ENCODE assay signal across 26 mouse cellular contexts in the genomic region with DNA sequence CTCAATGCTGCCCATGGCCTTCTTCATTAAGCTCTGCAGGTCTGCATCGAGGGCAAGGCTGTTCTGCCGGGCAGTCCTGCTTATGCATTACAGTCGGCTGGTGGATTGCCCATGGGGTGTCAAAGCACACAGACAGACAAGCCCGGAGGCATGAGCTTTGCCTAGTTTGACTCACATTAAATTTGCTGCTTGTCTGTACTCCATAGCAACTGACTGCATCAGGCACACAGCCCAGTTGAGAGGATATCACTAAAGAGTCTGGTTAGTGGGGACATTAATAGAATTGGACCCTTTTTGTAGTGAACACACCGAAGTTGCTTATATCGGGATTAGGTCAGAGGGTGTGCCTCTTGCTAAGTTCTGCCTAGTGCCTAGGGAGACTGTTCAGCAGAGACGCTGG. TPM values are rescaled to one million over a fixed set of nuclear protein-coding genes. Genes with fewer than 3 reads are reported as not detected.
DNase-seq lines count a peak whose midpoint lies in the region; ATAC-seq and TF ChIP-seq lines count a peak whose summit lies in the region.
"Had no signal": no experiment of that assay in that cellular context is flagged by ENCODE, and none has a peak within 500 bp of the region (broad histone marks: within the 10 kb centered on the region; RNA-seq: fewer than 3 reads in every experiment).

No protein-coding gene starts in this region.

- peak; percentile 40 for DNase-seq in hindbrain, postnatal 0 days (ENCODE audit: low spot score)
- DNase-seq in hindbrain, embryonic 14.5 days (ENCODE audit: low spot score), result no peak
- DNase-seq in midbrain, embryonic 14.5 days, result peak; percentile 42
- no peak for DNase-seq in midbrain, embryonic 11.5 days (ENCODE audit: low spot score, missing footprints)
- DNase-seq in brain, adult 2 months (ENCODE audit: low read depth, low spot score), result peak; percentile 45
- peak; percentile 34 for DNase-seq in brain, embryonic 14.5 days (ENCODE audit: low read depth)
- DNase-seq: adrenal gland, adult 2 months; adrenal gland, postnatal 14 days; cerebellum, adult 8-10 months; cerebellum, postnatal 36 days; embryo, embryonic 11 days; gastrocnemius, postnatal 25 days; heart, adult 18-20 months; heart, postnatal 10 days; heart, postnatal 36 days had no signal

- WGBS in hindbrain, postnatal 0 days, result 55% methylated on average over 7 of the region's 7 CpGs
- 76% methylated on average over 7 of the region's 7 CpGs for WGBS in hindbrain, embryonic 14.5 days
- WGBS in midbrain, embryonic 14.5 days, result 73% methylated on average over 7 of the region's 7 CpGs
- 88% methylated on average over 7 of the region's 7 CpGs for WGBS in midbrain, embryonic 11.5 days

- no peak for TF ChIP-seq POLR2A in brain, embryonic 14.5 days (IDR thresholded peaks at IDR 0.05; ENCODE audit: borderline replicate concordance, extremely low read depth, insufficient read depth, insufficient read length, poor library complexity, severe bottlenecking)

- peak; percentile 63; the same call in 1 of the 2 replicates for ATAC-seq in hindbrain, postnatal 0 days
- ATAC-seq in hindbrain, embryonic 14.5 days (ENCODE audit: low FRiP score), result no peak
- no peak for ATAC-seq in midbrain, embryonic 14.5 days (ENCODE audit: low FRiP score, low TSS enrichment)
- no peak for ATAC-seq in midbrain, embryonic 11.5 days (ENCODE audit: low FRiP score)
- ATAC-seq: CD4-positive, CD25-positive, alpha-beta regulatory T cell, adult 4 months; forebrain, embryonic 13.5 days; forebrain, embryonic 16.5 days had no signal

- no peaks in the 10 kb centered on the region for H3K27me3 ChIP-seq in hindbrain, postnatal 0 days (ENCODE audit: insufficient read depth, low read length)
- no peaks in the 10 kb centered on the region for H3K27me3 ChIP-seq in hindbrain, embryonic 14.5 days (ENCODE audit: control insufficient read depth, insufficient read depth, low read length)
- H3K27me3 ChIP-seq in midbrain, embryonic 14.5 days (ENCODE audit: control insufficient read depth, insufficient read depth, low read length), result no peaks in the 10 kb centered on the region
- H3K27me3 ChIP-seq in midbrain, embryonic 11.5 days (ENCODE audit: control insufficient read depth, insufficient read depth, low read length), result no peaks in the 10 kb centered on the region
- H3K27me3 ChIP-seq: embryonic facial prominence, embryonic 13.5 days; forebrain, embryonic 13.5 days; heart, embryonic 12.5 days; heart, embryonic 15.5 days; hindbrain, embryonic 13.5 days had no signal

- no peak overlapping the region for H3K4me2 ChIP-seq in hindbrain, postnatal 0 days (ENCODE audit: low read depth, low read length)
- H3K4me2 ChIP-seq in hindbrain, embryonic 14.5 days (replicated peaks), result no peak overlapping the region
- H3K4me2 ChIP-seq in midbrain, embryonic 14.5 days (ENCODE audit: low read length), result no peak overlapping the region
- H3K4me2 ChIP-seq in midbrain, embryonic 11.5 days, result no peak overlapping the region
- H3K4me2 ChIP-seq: embryonic facial prominence, embryonic 13.5 days; forebrain, embryonic 13.5 days; heart, embryonic 12.5 days; heart, embryonic 15.5 days; hindbrain, embryonic 13.5 days had no signal

- H3K4me3 ChIP-seq in hindbrain, postnatal 0 days (ENCODE audit: low read length), result no peak overlapping the region
- H3K4me3 ChIP-seq in hindbrain, embryonic 14.5 days (replicated peaks; ENCODE audit: low read length), result no peak overlapping the region
- no peak overlapping the region for H3K4me3 ChIP-seq in midbrain, embryonic 14.5 days (replicated peaks; ENCODE audit: low read depth, low read length)
- H3K4me3 ChIP-seq in midbrain, embryonic 11.5 days (ENCODE audit: low read depth, low read length), result no peak overlapping the region
- H3K4me3 ChIP-seq: embryonic facial prominence, embryonic 10.5 days; embryonic facial prominence, embryonic 13.5 days; erythroblast, embryonic 14.5 days; forebrain, embryonic 13.5 days; heart, embryonic 12.5 days; heart, embryonic 15.5 days; hindbrain, embryonic 10.5 days; hindbrain, embryonic 13.5 days had no signal

- H3K36me3 ChIP-seq in hindbrain, postnatal 0 days (ENCODE audit: insufficient read depth, low read length), result no peaks in the 10 kb centered on the region
- H3K36me3 ChIP-seq in hindbrain, embryonic 14.5 days (replicated peaks; ENCODE audit: control insufficient read depth, insufficient read depth), result no peaks in the 10 kb centered on the region
- no peaks in the 10 kb centered on the region for H3K36me3 ChIP-seq in midbrain, embryonic 14.5 days (ENCODE audit: control insufficient read depth, insufficient read depth, low read length)
- H3K36me3 ChIP-seq in midbrain, embryonic 11.5 days (ENCODE audit: control insufficient read depth, insufficient read depth, low read length), result no peaks in the 10 kb centered on the region
- H3K36me3 ChIP-seq: embryonic facial prominence, embryonic 10.5 days; embryonic facial prominence, embryonic 13.5 days; heart, embryonic 12.5 days; heart, embryonic 15.5 days; hindbrain, embryonic 10.5 days; hindbrain, embryonic 13.5 days had no signal

- H3K9ac ChIP-seq in hindbrain, postnatal 0 days (replicated peaks; ENCODE audit: low read length), result no peak overlapping the region
- H3K9ac ChIP-seq in hindbrain, embryonic 14.5 days, result no peak overlapping the region
- H3K9ac ChIP-seq in midbrain, embryonic 14.5 days (replicated peaks; ENCODE audit: low read length), result no peak overlapping the region
- no peak overlapping the region for H3K9ac ChIP-seq in midbrain, embryonic 11.5 days (ENCODE audit: low read length)
- H3K9ac ChIP-seq: embryonic facial prominence, embryonic 13.5 days; forebrain, embryonic 13.5 days; heart, embryonic 12.5 days; heart, embryonic 15.5 days; hindbrain, embryonic 13.5 days had no signal

- no peak for TF ChIP-seq CTCF in hindbrain, postnatal 0 days (IDR thresholded peaks at IDR 0.05; ENCODE audit: low read depth)
- TF ChIP-seq CTCF in brain, embryonic 14.5 days (IDR thresholded peaks at IDR 0.05; ENCODE audit: borderline replicate concordance, extremely low read depth, insufficient read depth, insufficient read length), result no peak

- no peaks in the 10 kb centered on the region for H3K4me1 ChIP-seq in hindbrain, postnatal 0 days (ENCODE audit: insufficient read depth, low read length)
- H3K4me1 ChIP-seq in hindbrain, embryonic 14.5 days (replicated peaks; ENCODE audit: control insufficient read depth, insufficient read depth, low read length), result no peaks in the 10 kb centered on the region
- H3K4me1 ChIP-seq in midbrain, embryonic 14.5 days (ENCODE audit: control insufficient read depth, insufficient read depth, low read length), result 0 out of 2 replicates have a peak, but pooled peaks cover 3% of the 10 kb centered on the region
- no peaks in the 10 kb centered on the region for H3K4me1 ChIP-seq in midbrain, embryonic 11.5 days (ENCODE audit: control insufficient read depth, insufficient read depth, low read length)
- H3K4me1 ChIP-seq: embryonic facial prominence, embryonic 10.5 days; embryonic facial prominence, embryonic 13.5 days; forebrain, embryonic 13.5 days; heart, embryonic 12.5 days; heart, embryonic 15.5 days; hindbrain, embryonic 10.5 days had no signal

- H3K27ac ChIP-seq in hindbrain, postnatal 0 days, result no peak overlapping the region
- no peak overlapping the region for H3K27ac ChIP-seq in hindbrain, embryonic 14.5 days
- H3K27ac ChIP-seq in midbrain, embryonic 14.5 days (replicated peaks; ENCODE audit: low read depth, low read length), result no peak overlapping the region
- H3K27ac ChIP-seq in midbrain, embryonic 11.5 days (ENCODE audit: low read depth, low read length), result no peak overlapping the region
- H3K27ac ChIP-seq: embryonic facial prominence, embryonic 10.5 days; embryonic facial prominence, embryonic 13.5 days; forebrain, embryonic 13.5 days; heart, embryonic 15.5 days; hindbrain, embryonic 10.5 days; hindbrain, embryonic 13.5 days had no signal

- no peaks in the 10 kb centered on the region for H3K9me3 ChIP-seq in hindbrain, postnatal 0 days (ENCODE audit: low read length)
- H3K9me3 ChIP-seq in hindbrain, embryonic 14.5 days (ENCODE audit: control insufficient read depth, low read length), result no peaks in the 10 kb centered on the region
- H3K9me3 ChIP-seq in midbrain, embryonic 14.5 days (ENCODE audit: control insufficient read depth, low read length), result no peaks in the 10 kb centered on the region
- no peaks in the 10 kb centered on the region for H3K9me3 ChIP-seq in midbrain, embryonic 11.5 days (ENCODE audit: control insufficient read depth, low read length)
- H3K9me3 ChIP-seq: embryonic facial prominence, embryonic 10.5 days; embryonic facial prominence, embryonic 13.5 days; forebrain, embryonic 13.5 days; heart, embryonic 12.5 days; heart, embryonic 15.5 days; hindbrain, embryonic 10.5 days; hindbrain, embryonic 13.5 days had no signal

RNA-seq across cellular contexts. Expression of gene Prkcb, which starts 45.1 kb away (rescaled TPM):
- 255 and 261 TPM in 2 replicates for total RNA-seq in hindbrain, postnatal 0 days (2014; rRNA removed)
- 187 and 200 TPM in 2 replicates for polyA plus RNA-seq in hindbrain, postnatal 0 days (2015; fragmentation: Nextera tagmentation; extraction: Ambion mirVana)
- polyA plus RNA-seq in hindbrain, embryonic 14.5 days (2014; fragmentation: Nextera tagmentation; extraction: Ambion mirVana), result 135 and 149 TPM in 2 replicates
- polyA plus RNA-seq in midbrain, embryonic 14.5 days (2014; fragmentation: Nextera tagmentation; extraction: Ambion mirVana), result 110 and 111 TPM in 2 replicates
- polyA plus RNA-seq in midbrain, embryonic 11.5 days (2014; fragmentation: Nextera tagmentation; extraction: Ambion mirVana), result 15.3 and 17.9 TPM in 2 replicates
- 44.9 and 74.2 TPM in 2 replicates for polyA plus RNA-seq in brain, embryonic 14.5 days (2012; rRNA removed)
- total RNA-seq: MEL had no signal
- polyA plus RNA-seq: erythroblast, embryonic 14.5 days had no signal

Comparison
In these comparisons a context has a peak if more than half of its experiments do, and no peak if none do; other contexts are left out.
1. DNase-seq: peak in hindbrain, postnatal 0 days (single experiment), midbrain, embryonic 14.5 days (single experiment), brain, adult 2 months (single experiment) and brain, embryonic 14.5 days (single experiment); none in hindbrain, embryonic 14.5 days (single experiment) and midbrain, embryonic 11.5 days (single experiment).